Mouse (Mus musculus) stomach, embryonic 14.5 days (tissue): ENCODE results near the gene Gpx2. TPM values are rescaled to one million over a fixed set of nuclear protein-coding genes. Genes with fewer than 3 reads are reported as not detected.

ENCODE experiments used
- ATAC-seq: fragments of 200-750 bp; cut with Nextera tagmentation; 2 replicates; pipeline ENCODE4 v1.8.0; 2017; ENCODE audit warnings: low read depth, moderate TSS enrichment; ENCODE audit not compliant: insufficient number of reproducible peaks, insufficient read depth, low FRiP score
- H3K27ac ChIP-seq: fragments of 300-500 bp; sonication (generic); 2 replicates; pipeline ENCODE4 v1.5.1; 2014; ENCODE audit warnings: mild to moderate bottlenecking, low read length, moderate library complexity, mixed read lengths
- H3K27me3 ChIP-seq: fragments of 300-500 bp; sonication (generic); 2 replicates; pipeline ENCODE4 v1.6.1; 2014; ENCODE audit warnings: low read length, control low read depth, mixed read lengths; ENCODE audit not compliant: control insufficient read depth, insufficient read depth
- H3K36me3 ChIP-seq: fragments of 300-500 bp; sonication (generic); 2 replicates; pipeline ENCODE4 v1.6.1; 2014; ENCODE audit warnings: mild to moderate bottlenecking, control low read depth, low read length, moderate library complexity, mixed read lengths; ENCODE audit not compliant: control insufficient read depth, insufficient read depth
- H3K4me1 ChIP-seq: fragments of 300-500 bp; sonication (generic); 2 replicates; pipeline ENCODE4 v1.6.1; 2014; ENCODE audit warnings: low read length, control low read depth, mixed read lengths; ENCODE audit not compliant: control insufficient read depth, insufficient read depth
- H3K4me2 ChIP-seq: fragments of 300-500 bp; sonication (generic); replicated peaks from 2 replicates; pipeline ENCODE4 v1.6.1; 2014; ENCODE audit warnings: low read depth, low read length, control low read depth
- H3K4me3 ChIP-seq: fragments of 300-500 bp; sonication (generic); 2 replicates; pipeline ENCODE4 v1.5.1; 2014; ENCODE audit warnings: low read depth, low read length, control low read depth
- H3K9ac ChIP-seq: fragments of 300-500 bp; sonication (generic); replicated peaks from 2 replicates; pipeline ENCODE4 v1.6.1; 2014; ENCODE audit warnings: low read depth, mild to moderate bottlenecking, control low read depth, low read length, moderate library complexity, mixed read lengths
- H3K9me3 ChIP-seq: fragments of 300-500 bp; sonication (generic); 2 replicates; pipeline ENCODE4 v1.6.1; 2016; ENCODE audit warnings: low read depth, low read length, control low read depth; ENCODE audit not compliant: control insufficient read depth
- WGBS: fragments of 180-500 bp; shearing (Covaris S2); extraction: QIAGEN DNeasy Blood & Tissue Kit; methylation state at CpG from one replicate; pipeline ENCODE4 v1.1.7; 2014; 5-methylcytosine and 5-hydroxymethylcytosine counted together
- polyA plus RNA-seq: library from polyadenylated mRNA; unstranded; fragments of >200 nt; fragmentation: Nextera tagmentation; extraction: Ambion mirVana; gene quantifications from 2 replicates; pipeline ENCODE4 v1.2.1, GENCODE M21; 2014

Gene Gpx2
- polyA plus RNA-seq, 1 experiment from 2014 or later = 109 TPM

- 3% methylated on average over 16 of the region's 17 CpGs for WGBS
- H3K9me3 ChIP-seq = no peaks in the 10 kb centered on the region
- H3K4me2 ChIP-seq = peak within 1 kb of the TSS; percentile 84
- peak within 1 kb of the TSS; percentile 66 for H3K4me3 ChIP-seq
- peaks cover 20% of the 10 kb centered on the region for H3K4me1 ChIP-seq
- peak within 1 kb of the TSS; percentile 67 for H3K9ac ChIP-seq
- no peak for ATAC-seq
- no peaks in the 10 kb centered on the region for H3K36me3 ChIP-seq
- peak within 1 kb of the TSS; percentile 33; the same call in 1 of the 2 replicates for H3K27ac ChIP-seq
- no peaks in the 10 kb centered on the region for H3K27me3 ChIP-seq
These were observed 27.3 kb upstream of the Gpx2 start, which contains the start of gene Rab15 for GRCm38 (mm10) chr12:76822651-76823041. Gene Rab15 (minus strand): TSS chr12:76822908.

- under 1% methylated on average over 57 of the region's 66 CpGs for WGBS
These were observed 26.8 kb upstream of the Gpx2 start for GRCm38 (mm10) chr12:76822002-76822650.

GRCm38 (mm10) chr12:76820615-76821014 is 25.3 kb upstream of the Gpx2 start:
- Histone ChIP-seq H3K9me3 (no peaks in the 10 kb centered on the region), H3K27me3 (no peaks in the 10 kb centered on the region), H3K4me2 (peak overlapping the region; percentile 84), H3K36me3 (no peaks in the 10 kb centered on the region), H3K9ac (no peak overlapping the region), H3K4me1 (peaks cover 20% of the 10 kb centered on the region), H3K27ac (peak overlapping the region; percentile 66), H3K4me3 (peak overlapping the region; percentile 66; the same call in 1 of the 2 replicates)
- 0 out of 2 replicates have a peak, but pooled peaks have one; percentile 10 for ATAC-seq
- WGBS = 35% methylated on average over 4 of the region's 4 CpGs

More at GRCm38 (mm10) chr12:76822002-76822650, 26.8 kb upstream of the Gpx2 start:
- Histone ChIP-seq H3K27me3 (no peaks in the 10 kb centered on the region), H3K9ac (peak overlapping the region; percentile 67), H3K36me3 (no peaks in the 10 kb centered on the region), H3K9me3 (no peaks in the 10 kb centered on the region), H3K4me3 (peak overlapping the region; percentile 66), H3K4me2 (peak overlapping the region; percentile 84), H3K4me1 (peaks cover 20% of the 10 kb centered on the region), H3K27ac (peak overlapping the region; percentile 33; the same call in 1 of the 2 replicates)
- peak; percentile 26; the same call in 1 of the 2 replicates for ATAC-seq

- H3K9me3 ChIP-seq = no peaks in the 10 kb centered on the region
- H3K27ac ChIP-seq = no peak overlapping the region
- no peak for ATAC-seq
- H3K4me2 ChIP-seq = no peak overlapping the region
- H3K36me3 ChIP-seq = no peaks in the 10 kb centered on the region
- WGBS = 57% methylated on average over 6 of the region's 6 CpGs
- H3K4me1 ChIP-seq = peaks cover 20% of the 10 kb centered on the region
- H3K27me3 ChIP-seq = no peaks in the 10 kb centered on the region
- H3K9ac ChIP-seq = no peak overlapping the region
- no peak overlapping the region for H3K4me3 ChIP-seq
These were observed 24.5 kb upstream of the Gpx2 start for GRCm38 (mm10) chr12:76819816-76820215.

- H3K4me2 ChIP-seq = no peak overlapping the region
- H3K9me3 ChIP-seq = no peaks in the 10 kb centered on the region
- H3K27ac ChIP-seq = peak overlapping the region; percentile 66; the same call in 1 of the 2 replicates
- ATAC-seq = no peak
- H3K4me1 ChIP-seq = peaks cover 20% of the 10 kb centered on the region
- no peaks in the 10 kb centered on the region for H3K27me3 ChIP-seq
- H3K36me3 ChIP-seq = no peaks in the 10 kb centered on the region
- 86% methylated on average over 9 of the region's 9 CpGs for WGBS
- H3K9ac ChIP-seq = no peak overlapping the region
- H3K4me3 ChIP-seq = no peak overlapping the region
These were observed 23.6 kb upstream of the Gpx2 start for GRCm38 (mm10) chr12:76818908-76819307.

GRCm38 (mm10) chr12:76818120-76818519 is 22.8 kb upstream of the Gpx2 start:
- H3K4me2 ChIP-seq = no peak overlapping the region

GRCm38 (mm10) chr12:76817176-76817575 is 21.8 kb upstream of the Gpx2 start:
- Histone ChIP-seq H3K4me1 (peaks cover 18% of the 10 kb centered on the region), H3K4me3 (no peak overlapping the region), H3K27me3 (no peaks in the 10 kb centered on the region), H3K4me2 (no peak overlapping the region), H3K36me3 (no peaks in the 10 kb centered on the region), H3K9ac (no peak overlapping the region), H3K9me3 (no peaks in the 10 kb centered on the region), H3K27ac (no peak overlapping the region)
- ATAC-seq = no peak
- WGBS = 44% methylated on average over 4 of the region's 4 CpGs

More at GRCm38 (mm10) chr12:76818120-76818519, 22.8 kb upstream of the Gpx2 start:
- no peaks in the 10 kb centered on the region for H3K36me3 ChIP-seq
- H3K27ac ChIP-seq = peak overlapping the region; percentile 66; the same call in 1 of the 2 replicates
- H3K27me3 ChIP-seq = no peaks in the 10 kb centered on the region
- ATAC-seq = peak; percentile 83
- WGBS = 52% methylated on average over 4 of the region's 4 CpGs
- H3K4me3 ChIP-seq = no peak overlapping the region
- H3K9ac ChIP-seq = no peak overlapping the region
- H3K9me3 ChIP-seq = no peaks in the 10 kb centered on the region
- H3K4me1 ChIP-seq = peaks cover 20% of the 10 kb centered on the region

- Histone ChIP-seq H3K9ac (no peak overlapping the region), H3K4me3 (no peak overlapping the region), H3K9me3 (no peaks in the 10 kb centered on the region), H3K27ac (no peak overlapping the region), H3K4me2 (no peak overlapping the region), H3K36me3 (no peaks in the 10 kb centered on the region), H3K27me3 (no peaks in the 10 kb centered on the region), H3K4me1 (peaks cover 18% of the 10 kb centered on the region)
- ATAC-seq = no peak
- WGBS = 42% methylated on average over 4 of the region's 4 CpGs
These were observed 21.4 kb upstream of the Gpx2 start for GRCm38 (mm10) chr12:76816720-76817119.
